Mouse (Mus musculus): ENCODE data around the gene Klk13. TPM values are rescaled to one million over a fixed set of nuclear protein-coding genes. Genes with fewer than 3 reads are reported as not detected.
A peak's percentile ranks its signal among the peaks of the same experiment; 100 is the strongest.

Gene Klk13
- polyA plus RNA-seq, 1 experiment from 2014 or later, result 0.40 TPM

GRCm38 (mm10) chr7:43752806-43753205 lies 40.4 kb downstream of the Klk13 start:
- H3K27ac ChIP-seq (ENCODE audit: low read depth, low read length), result no peak overlapping the region
- H3K27me3 ChIP-seq (ENCODE audit: control insufficient read depth, insufficient read depth, low read length), result no peaks in the 10 kb centered on the region
- no peaks in the 10 kb centered on the region for H3K9me3 ChIP-seq (ENCODE audit: control insufficient read depth, low read length)
- no peak for ATAC-seq (replicated peaks; ENCODE audit: low FRiP score)
- H3K4me3 ChIP-seq (ENCODE audit: low read depth, low read length), result no peak overlapping the region
- DNase-seq (ENCODE audit: low spot score), result no peak
- no peak overlapping the region for H3K4me2 ChIP-seq (ENCODE audit: low read depth, low read length, severe bottlenecking)
- no peaks in the 10 kb centered on the region for H3K4me1 ChIP-seq (replicated peaks; ENCODE audit: control insufficient read depth, insufficient read depth, low read length)
- H3K9ac ChIP-seq (ENCODE audit: low read length), result no peak overlapping the region
- no peaks in the 10 kb centered on the region for H3K36me3 ChIP-seq (ENCODE audit: control insufficient read depth, insufficient read depth, low read length)
- WGBS, result 68% methylated on average over 2 of the region's 2 CpGs

- Histone ChIP-seq H3K4me1 (replicated peaks; ENCODE audit: control insufficient read depth, insufficient read depth, low read length) (no peaks in the 10 kb centered on the region), H3K27ac (ENCODE audit: low read depth, low read length) (no peak overlapping the region), H3K9me3 (ENCODE audit: control insufficient read depth, low read length) (no peaks in the 10 kb centered on the region), H3K4me2 (ENCODE audit: low read depth, low read length, severe bottlenecking) (no peak overlapping the region), H3K36me3 (ENCODE audit: control insufficient read depth, insufficient read depth, low read length) (no peaks in the 10 kb centered on the region), H3K27me3 (ENCODE audit: control insufficient read depth, insufficient read depth, low read length) (no peaks in the 10 kb centered on the region), H3K9ac (ENCODE audit: low read length) (no peak overlapping the region), H3K4me3 (ENCODE audit: low read depth, low read length) (no peak overlapping the region)
- DNase-seq (ENCODE audit: low spot score), result no peak
- WGBS, result 49% methylated on average over 8 of the region's 8 CpGs
- ATAC-seq (replicated peaks; ENCODE audit: low FRiP score), result no peak
These were observed 54.1 kb downstream of the Klk13 start for GRCm38 (mm10) chr7:43766484-43766883.

- no peak within 1 kb of the TSS for H3K27ac ChIP-seq (ENCODE audit: low read depth, low read length)
- H3K4me3 ChIP-seq (ENCODE audit: low read depth, low read length), result no peak within 1 kb of the TSS
- DNase-seq (ENCODE audit: low spot score), result no peak
- no peaks in the 10 kb centered on the region for H3K9me3 ChIP-seq (ENCODE audit: control insufficient read depth, low read length)
- H3K36me3 ChIP-seq (ENCODE audit: control insufficient read depth, insufficient read depth, low read length), result no peaks in the 10 kb centered on the region
- no peaks in the 10 kb centered on the region for H3K27me3 ChIP-seq (ENCODE audit: control insufficient read depth, insufficient read depth, low read length)
- 81% methylated on average over 4 of the region's 4 CpGs for WGBS
- no peak for ATAC-seq (replicated peaks; ENCODE audit: low FRiP score)
- H3K9ac ChIP-seq (ENCODE audit: low read length), result no peak within 1 kb of the TSS
- no peak within 1 kb of the TSS for H3K4me2 ChIP-seq (ENCODE audit: low read depth, low read length, severe bottlenecking)
- H3K4me1 ChIP-seq (replicated peaks; ENCODE audit: control insufficient read depth, insufficient read depth, low read length), result no peaks in the 10 kb centered on the region
These were observed 56.2 kb downstream of the Klk13 start, which contains the start of gene Klk12 for GRCm38 (mm10) chr7:43768597-43768996. Gene Klk12 (plus strand): TSS chr7:43768897.

GRCm38 (mm10) chr7:43769636-43770035 lies 57.3 kb downstream of the Klk13 start:
- H3K27me3 ChIP-seq (ENCODE audit: control insufficient read depth, insufficient read depth, low read length), result no peaks in the 10 kb centered on the region
- WGBS, result 93% methylated on average over 8 of the region's 8 CpGs
- H3K4me1 ChIP-seq (replicated peaks; ENCODE audit: control insufficient read depth, insufficient read depth, low read length), result no peaks in the 10 kb centered on the region
- ATAC-seq (replicated peaks; ENCODE audit: low FRiP score), result no peak
- no peaks in the 10 kb centered on the region for H3K9me3 ChIP-seq (ENCODE audit: control insufficient read depth, low read length)
- no peak overlapping the region for H3K4me3 ChIP-seq (ENCODE audit: low read depth, low read length)
- no peak overlapping the region for H3K9ac ChIP-seq (ENCODE audit: low read length)
- no peak for DNase-seq (ENCODE audit: low spot score)
- no peak overlapping the region for H3K4me2 ChIP-seq (ENCODE audit: low read depth, low read length, severe bottlenecking)
- H3K27ac ChIP-seq (ENCODE audit: low read depth, low read length), result no peak overlapping the region
- H3K36me3 ChIP-seq (ENCODE audit: control insufficient read depth, insufficient read depth, low read length), result no peaks in the 10 kb centered on the region

GRCm38 (mm10) chr7:43770701-43771100 lies 58.3 kb downstream of the Klk13 start:
- Histone ChIP-seq H3K27me3 (ENCODE audit: control insufficient read depth, insufficient read depth, low read length) (no peaks in the 10 kb centered on the region), H3K27ac (ENCODE audit: low read depth, low read length) (no peak overlapping the region), H3K9me3 (ENCODE audit: control insufficient read depth, low read length) (no peaks in the 10 kb centered on the region), H3K4me1 (replicated peaks; ENCODE audit: control insufficient read depth, insufficient read depth, low read length) (no peaks in the 10 kb centered on the region), H3K4me3 (ENCODE audit: low read depth, low read length) (no peak overlapping the region), H3K4me2 (ENCODE audit: low read depth, low read length, severe bottlenecking) (no peak overlapping the region), H3K9ac (ENCODE audit: low read length) (no peak overlapping the region), H3K36me3 (ENCODE audit: control insufficient read depth, insufficient read depth, low read length) (no peaks in the 10 kb centered on the region)
- ATAC-seq (replicated peaks; ENCODE audit: low FRiP score) (no peak), DNase-seq (ENCODE audit: low spot score) (no peak)
- 94% methylated on average over 10 of the region's 10 CpGs for WGBS

- DNase-seq (ENCODE audit: low spot score) (no peak), ATAC-seq (replicated peaks; ENCODE audit: low FRiP score) (no peak)
- no peak overlapping the region for H3K27ac ChIP-seq (ENCODE audit: low read depth, low read length)
- H3K4me2 ChIP-seq (ENCODE audit: low read depth, low read length, severe bottlenecking), result no peak overlapping the region
- no peaks in the 10 kb centered on the region for H3K9me3 ChIP-seq (ENCODE audit: control insufficient read depth, low read length)
- no peak overlapping the region for H3K9ac ChIP-seq (ENCODE audit: low read length)
- H3K36me3 ChIP-seq (ENCODE audit: control insufficient read depth, insufficient read depth, low read length), result no peaks in the 10 kb centered on the region
- no peak overlapping the region for H3K4me3 ChIP-seq (ENCODE audit: low read depth, low read length)
- WGBS, result over 99% methylated on average over 6 of the region's 6 CpGs
- H3K4me1 ChIP-seq (replicated peaks; ENCODE audit: control insufficient read depth, insufficient read depth, low read length), result no peaks in the 10 kb centered on the region
- no peaks in the 10 kb centered on the region for H3K27me3 ChIP-seq (ENCODE audit: control insufficient read depth, insufficient read depth, low read length)
These were observed 59.5 kb downstream of the Klk13 start for GRCm38 (mm10) chr7:43771916-43772315.

GRCm38 (mm10) chr7:43772901-43773300 lies 60.5 kb downstream of the Klk13 start:
- Histone ChIP-seq H3K27me3 (ENCODE audit: control insufficient read depth, insufficient read depth, low read length) (no peaks in the 10 kb centered on the region), H3K4me1 (replicated peaks; ENCODE audit: control insufficient read depth, insufficient read depth, low read length) (no peaks in the 10 kb centered on the region), H3K27ac (ENCODE audit: low read depth, low read length) (no peak overlapping the region), H3K9ac (ENCODE audit: low read length) (no peak overlapping the region), H3K36me3 (ENCODE audit: control insufficient read depth, insufficient read depth, low read length) (no peaks in the 10 kb centered on the region), H3K4me2 (ENCODE audit: low read depth, low read length, severe bottlenecking) (no peak overlapping the region), H3K9me3 (ENCODE audit: control insufficient read depth, low read length) (no peaks in the 10 kb centered on the region), H3K4me3 (ENCODE audit: low read depth, low read length) (no peak overlapping the region)
- DNase-seq (ENCODE audit: low spot score) (no peak), ATAC-seq (replicated peaks; ENCODE audit: low FRiP score) (no peak)
- WGBS, result 87% methylated on average over 3 of the region's 3 CpGs

GRCm38 (mm10) chr7:43774364-43774763 lies 62.0 kb downstream of the Klk13 start, which contains the start of gene Klk11:
Gene Klk11 (plus strand): TSS chr7:43774604.
- Histone ChIP-seq H3K27ac (ENCODE audit: low read depth, low read length) (no peak within 1 kb of the TSS), H3K27me3 (ENCODE audit: control insufficient read depth, insufficient read depth, low read length) (no peaks in the 10 kb centered on the region), H3K4me3 (ENCODE audit: low read depth, low read length) (no peak within 1 kb of the TSS), H3K9me3 (ENCODE audit: control insufficient read depth, low read length) (no peaks in the 10 kb centered on the region), H3K4me2 (ENCODE audit: low read depth, low read length, severe bottlenecking) (no peak within 1 kb of the TSS), H3K36me3 (ENCODE audit: control insufficient read depth, insufficient read depth, low read length) (no peaks in the 10 kb centered on the region), H3K9ac (ENCODE audit: low read length) (no peak within 1 kb of the TSS), H3K4me1 (replicated peaks; ENCODE audit: control insufficient read depth, insufficient read depth, low read length) (no peaks in the 10 kb centered on the region)
- WGBS, result 90% methylated on average over 5 of the region's 5 CpGs
- DNase-seq (ENCODE audit: low spot score) (peak; percentile 21), ATAC-seq (replicated peaks; ENCODE audit: low FRiP score) (no peak)

- H3K9ac ChIP-seq (ENCODE audit: low read length), result no peak overlapping the region
- no peak overlapping the region for H3K4me3 ChIP-seq (ENCODE audit: low read depth, low read length)
- H3K27ac ChIP-seq (ENCODE audit: low read depth, low read length), result no peak overlapping the region
- ATAC-seq (replicated peaks; ENCODE audit: low FRiP score) (no peak), DNase-seq (ENCODE audit: low spot score) (no peak)
- no peak overlapping the region for H3K4me2 ChIP-seq (ENCODE audit: low read depth, low read length, severe bottlenecking)
- WGBS, result 45% methylated on average over 6 of the region's 6 CpGs
- no peaks in the 10 kb centered on the region for H3K27me3 ChIP-seq (ENCODE audit: control insufficient read depth, insufficient read depth, low read length)
- H3K4me1 ChIP-seq (replicated peaks; ENCODE audit: control insufficient read depth, insufficient read depth, low read length), result no peaks in the 10 kb centered on the region
- no peaks in the 10 kb centered on the region for H3K36me3 ChIP-seq (ENCODE audit: control insufficient read depth, insufficient read depth, low read length)
- H3K9me3 ChIP-seq (ENCODE audit: control insufficient read depth, low read length), result no peaks in the 10 kb centered on the region
These were observed 62.4 kb downstream of the Klk13 start for GRCm38 (mm10) chr7:43774802-43775201.
